ENCODE assay signal across 13 mouse cellular contexts in the genomic region with DNA sequence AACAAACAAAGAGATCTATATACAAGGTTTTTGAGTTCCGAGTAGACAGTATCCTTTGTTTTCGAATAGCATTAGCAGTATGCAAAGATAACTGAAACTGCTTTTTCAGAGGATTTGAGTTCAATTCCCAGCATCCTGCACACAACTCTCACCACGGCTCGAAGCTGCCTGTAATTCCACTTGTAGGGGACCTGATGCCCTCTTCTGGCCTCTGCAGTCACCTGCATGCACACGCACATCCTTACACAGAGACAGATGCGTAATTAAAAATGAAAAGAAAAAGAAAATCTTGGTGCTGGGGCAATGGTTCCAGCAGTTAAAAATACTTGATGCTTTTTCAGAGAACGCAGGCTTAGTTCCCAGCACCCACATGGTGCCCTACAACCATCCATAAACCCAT.
A peak's percentile ranks its signal among the peaks of the same experiment; 100 is the strongest.
DNase-seq lines count a peak whose midpoint lies in the region; ATAC-seq lines count a peak whose summit lies in the region.
"Had no signal": no experiment of that assay in that cellular context is flagged by ENCODE, and none has a peak within 500 bp of the region (broad histone marks: within the 10 kb centered on the region; RNA-seq: fewer than 3 reads in every experiment).

No protein-coding gene starts in this region.

- H3K9ac ChIP-seq in hindbrain, embryonic 12.5 days = no peak overlapping the region
- H3K9ac ChIP-seq: lung, embryonic 15.5 days; neural tube, embryonic 13.5 days had no signal

- no peaks in the 10 kb centered on the region for H3K36me3 ChIP-seq in hindbrain, embryonic 10.5 days
- no peaks in the 10 kb centered on the region for H3K36me3 ChIP-seq in hindbrain, embryonic 12.5 days
- H3K36me3 ChIP-seq: G1E; lung, embryonic 15.5 days; neural tube, embryonic 13.5 days had no signal

- no peaks in the 10 kb centered on the region for H3K9me3 ChIP-seq in hindbrain, embryonic 10.5 days
- no peaks in the 10 kb centered on the region for H3K9me3 ChIP-seq in hindbrain, embryonic 12.5 days (replicated peaks)
- H3K9me3 ChIP-seq: G1E; lung, embryonic 15.5 days; neural tube, embryonic 13.5 days had no signal

- DNase-seq in hindbrain, embryonic 10.5 days (ENCODE audit: low spot score) = peak; percentile 8
- peak; percentile 8 for DNase-seq in lung, postnatal 10 days
- no peak for DNase-seq in lung, adult 18-20 months
- DNase-seq in embryo, embryonic 10.5 days (ENCODE audit: low spot score) = peak; percentile 42
- DNase-seq in thymus, postnatal 25 days = peak; percentile 19
- DNase-seq in right cerebral cortex, postnatal 25 days = no peak
- DNase-seq: kidney, postnatal 14 days had no signal

- no peaks in the 10 kb centered on the region for H3K4me1 ChIP-seq in hindbrain, embryonic 10.5 days (replicated peaks)
- H3K4me1 ChIP-seq in hindbrain, embryonic 12.5 days = no peaks in the 10 kb centered on the region
- H3K4me1 ChIP-seq: lung, embryonic 15.5 days; neural tube, embryonic 13.5 days had no signal

- no peak overlapping the region for H3K27ac ChIP-seq in hindbrain, embryonic 10.5 days
- H3K27ac ChIP-seq in hindbrain, embryonic 12.5 days = no peak overlapping the region
- H3K27ac ChIP-seq: lung, embryonic 15.5 days; neural tube, embryonic 13.5 days had no signal

- WGBS in hindbrain, embryonic 10.5 days = 55% methylated on average over 7 of the region's 7 CpGs
- 47% methylated on average over 7 of the region's 7 CpGs for WGBS in hindbrain, embryonic 12.5 days

- H3K27me3 ChIP-seq in hindbrain, embryonic 10.5 days (ENCODE audit: insufficient read depth, poor library complexity, severe bottlenecking) = peaks cover 13% of the 10 kb centered on the region; the same call in 1 of the 2 replicates
- peaks cover 8% of the 10 kb centered on the region; the same call in 1 of the 2 replicates for H3K27me3 ChIP-seq in hindbrain, embryonic 12.5 days
- H3K27me3 ChIP-seq: lung, embryonic 15.5 days had no signal

- H3K4me2 ChIP-seq in hindbrain, embryonic 12.5 days (replicated peaks) = no peak overlapping the region
- H3K4me2 ChIP-seq: lung, embryonic 15.5 days; neural tube, embryonic 13.5 days had no signal

- no peak overlapping the region for H3K4me3 ChIP-seq in hindbrain, embryonic 10.5 days
- no peak overlapping the region for H3K4me3 ChIP-seq in hindbrain, embryonic 12.5 days
- H3K4me3 ChIP-seq: erythroblast, embryonic 14.5 days; lung, embryonic 15.5 days; neural tube, embryonic 13.5 days had no signal

- ATAC-seq in hindbrain, embryonic 12.5 days (ENCODE audit: low FRiP score) = no peak
- no peak for ATAC-seq in erythroid progenitor cell, adult 5-6 weeks (replicated peaks; ENCODE audit: low FRiP score, poor library complexity, severe bottlenecking)

Comparison
In these comparisons a context has a peak if more than half of its experiments do, and no peak if none do; other contexts are left out.
1. DNase-seq: peak in hindbrain, embryonic 10.5 days (single experiment), lung, postnatal 10 days (single experiment), embryo, embryonic 10.5 days (single experiment) and thymus, postnatal 25 days (single experiment); none in lung, adult 18-20 months (0 of 2) and right cerebral cortex, postnatal 25 days (single experiment).